Mouse (Mus musculus) liver, embryonic 11.5 days (tissue): ENCODE results near the gene Pcgf5. TPM values are rescaled to one million over a fixed set of nuclear protein-coding genes. Genes with fewer than 3 reads are reported as not detected.

Source experiments
- ATAC-seq: fragments of 200-750 bp; cut with Nextera tagmentation; replicated peaks from 2 replicates; pipeline ENCODE4 v1.8.0; 2017; ENCODE audit warnings: moderate number of reproducible peaks, mild to moderate bottlenecking, moderate TSS enrichment, moderate library complexity; ENCODE audit not compliant: low FRiP score
- DNase-seq: peaks from one replicate; pipeline ENCODE4 v3.0.0-alpha.2; 2017; ENCODE audit warnings: low spot score
- H3K27ac ChIP-seq: fragments of 300-500 bp; sonication (generic); 2 replicates; pipeline ENCODE4 v1.5.1; 2014; ENCODE audit warnings: mild to moderate bottlenecking, low read depth, low read length, control low read depth
- H3K27me3 ChIP-seq: fragments of 300-500 bp; sonication (generic); replicated peaks from 2 replicates; pipeline ENCODE4 v1.6.1; 2014; ENCODE audit warnings: low read length, mixed read lengths; ENCODE audit not compliant: control insufficient read depth, insufficient read depth
- H3K36me3 ChIP-seq: fragments of 300-500 bp; sonication (generic); 2 replicates; pipeline ENCODE4 v1.6.1; 2014; ENCODE audit warnings: mild to moderate bottlenecking, low read length, moderate library complexity, mixed read lengths; ENCODE audit not compliant: control insufficient read depth, insufficient read depth
- H3K4me1 ChIP-seq: fragments of 300-500 bp; sonication (generic); replicated peaks from 2 replicates; pipeline ENCODE4 v1.6.1; 2014; ENCODE audit warnings: low read length, mixed read lengths; ENCODE audit not compliant: control insufficient read depth, insufficient read depth
- H3K4me2 ChIP-seq: fragments of 300-500 bp; sonication (generic); 2 replicates; pipeline ENCODE4 v1.6.1; 2014; ENCODE audit warnings: mild to moderate bottlenecking, control low read depth, moderate library complexity
- H3K4me3 ChIP-seq: fragments of 300-500 bp; sonication (generic); 2 replicates; pipeline ENCODE4 v1.5.1; 2014; ENCODE audit warnings: low read depth, low read length, control low read depth
- H3K9ac ChIP-seq: fragments of 300-500 bp; sonication (generic); 2 replicates; pipeline ENCODE4 v1.6.1; 2014; ENCODE audit warnings: low read depth, low read length, control low read depth
- H3K9me3 ChIP-seq: fragments of 300-500 bp; sonication (generic); 2 replicates; pipeline ENCODE4 v1.6.1; 2016; ENCODE audit warnings: low read length, inconsistent platforms, mixed read lengths; ENCODE audit not compliant: control insufficient read depth
- WGBS: fragments of 180-500 bp; shearing (Covaris S2); extraction: QIAGEN DNeasy Blood & Tissue Kit; methylation state at CpG from one replicate; pipeline ENCODE4 v1.1.7; 2014; 5-methylcytosine and 5-hydroxymethylcytosine counted together
- polyA plus RNA-seq: library from polyadenylated mRNA; unstranded; fragments of >200 nt; fragmentation: Nextera tagmentation; extraction: Ambion mirVana; gene quantifications from 2 replicates; pipeline ENCODE4 v1.2.1, GENCODE M21; 2014

Gene Pcgf5
- polyA plus RNA-seq, 1 experiment from 2014 or later, result 16.6 TPM

DNA sequence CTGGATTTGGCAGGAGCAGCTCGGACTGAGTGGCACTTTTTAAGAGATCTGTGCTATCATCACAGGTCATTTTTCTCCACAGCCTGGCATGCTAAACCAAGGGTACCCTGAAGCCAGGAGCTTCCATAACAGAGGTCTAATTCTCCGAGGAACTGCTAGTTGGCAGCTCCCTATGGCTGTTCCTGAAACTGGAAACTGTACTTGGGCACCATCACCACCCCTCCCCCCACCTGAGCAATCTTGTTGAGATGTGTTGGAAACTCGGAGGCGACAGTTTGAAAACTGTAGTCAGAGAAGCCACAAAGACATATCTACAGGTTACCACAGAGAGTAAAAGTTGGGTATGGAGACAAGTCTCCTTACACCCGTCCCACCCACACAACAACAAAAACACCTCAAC is 129.6 kb downstream of the Pcgf5 start:
- H3K4me2 ChIP-seq, result peak overlapping the region; percentile 20; the same call in 1 of the 2 replicates

DNA sequence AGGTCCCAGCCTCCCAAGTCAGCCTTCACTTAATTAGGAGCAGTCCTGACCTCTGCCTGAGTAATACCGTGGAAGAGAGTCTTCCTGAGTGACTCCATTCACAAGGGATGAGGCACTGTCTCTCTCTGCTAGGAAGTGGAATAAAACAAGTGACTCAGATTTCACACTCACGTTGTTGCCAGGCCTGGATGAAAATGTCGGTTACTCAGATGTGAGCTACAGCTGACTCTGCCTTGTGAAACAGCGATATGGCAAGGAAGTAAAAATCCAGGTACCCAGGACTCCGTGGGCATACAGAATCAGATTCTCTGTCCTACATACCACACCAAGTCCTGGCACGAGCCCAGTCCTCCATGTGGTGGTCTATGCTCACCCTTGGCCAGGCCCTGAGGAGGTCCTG is 142.8 kb downstream of the Pcgf5 start:
- no peak for DNase-seq

More for the DNA sequence above, 129.6 kb downstream of the Pcgf5 start:
- no peaks in the 10 kb centered on the region for H3K9me3 ChIP-seq
- DNase-seq (no peak), ATAC-seq (no peak)
- H3K36me3 ChIP-seq, result no peaks in the 10 kb centered on the region
- H3K27me3 ChIP-seq, result no peaks in the 10 kb centered on the region
- H3K4me1 ChIP-seq, result no peaks in the 10 kb centered on the region
- no peak overlapping the region for H3K9ac ChIP-seq
- H3K27ac ChIP-seq, result no peak overlapping the region
- H3K4me3 ChIP-seq, result no peak overlapping the region
- WGBS, result 51% methylated on average over 5 of the region's 5 CpGs

GRCm38 (mm10) chr19:36495555-36495954 is 147.4 kb downstream of the Pcgf5 start:
- Histone ChIP-seq H3K9me3 (no peaks in the 10 kb centered on the region), H3K4me2 (no peak overlapping the region), H3K27me3 (no peaks in the 10 kb centered on the region), H3K27ac (no peak overlapping the region), H3K4me1 (no peaks in the 10 kb centered on the region), H3K36me3 (no peaks in the 10 kb centered on the region), H3K4me3 (no peak overlapping the region), H3K9ac (no peak overlapping the region)
- ATAC-seq (no peak), DNase-seq (no peak)
- 33% methylated on average over 3 of the region's 3 CpGs for WGBS

More for the DNA sequence above, 142.8 kb downstream of the Pcgf5 start:
- Histone ChIP-seq H3K9me3 (peaks cover 5% of the 10 kb centered on the region; the same call in 1 of the 2 replicates), H3K4me1 (no peaks in the 10 kb centered on the region), H3K4me3 (no peak overlapping the region), H3K9ac (no peak overlapping the region), H3K27me3 (no peaks in the 10 kb centered on the region), H3K27ac (no peak overlapping the region), H3K4me2 (no peak overlapping the region), H3K36me3 (no peaks in the 10 kb centered on the region)
- no peak for ATAC-seq
- 76% methylated on average over 6 of the region's 6 CpGs for WGBS

- no peak overlapping the region for H3K4me2 ChIP-seq
- no peak overlapping the region for H3K9ac ChIP-seq
- H3K27ac ChIP-seq, result no peak overlapping the region
- H3K4me1 ChIP-seq, result no peaks in the 10 kb centered on the region
- DNase-seq (no peak), ATAC-seq (no peak)
- H3K27me3 ChIP-seq, result no peaks in the 10 kb centered on the region
- no peaks in the 10 kb centered on the region for H3K9me3 ChIP-seq
- H3K36me3 ChIP-seq, result no peaks in the 10 kb centered on the region
- WGBS, result 72% methylated on average over 4 of the region's 4 CpGs
- H3K4me3 ChIP-seq, result no peak overlapping the region
Measured at GRCm38 (mm10) chr19:36496532-36496931, 148.4 kb downstream of the Pcgf5 start.

GRCm38 (mm10) chr19:36497067-36497466 is 149.0 kb downstream of the Pcgf5 start:
- WGBS, result 73% methylated on average over 4 of the region's 4 CpGs
- Histone ChIP-seq H3K4me2 (no peak overlapping the region), H3K9me3 (no peaks in the 10 kb centered on the region), H3K4me1 (no peaks in the 10 kb centered on the region), H3K4me3 (no peak overlapping the region), H3K27ac (no peak overlapping the region), H3K27me3 (no peaks in the 10 kb centered on the region), H3K36me3 (no peaks in the 10 kb centered on the region), H3K9ac (no peak overlapping the region)
- DNase-seq (no peak), ATAC-seq (no peak)

GRCm38 (mm10) chr19:36497744-36498143 is 149.6 kb downstream of the Pcgf5 start:
- Histone ChIP-seq H3K9me3 (no peaks in the 10 kb centered on the region), H3K27me3 (no peaks in the 10 kb centered on the region), H3K4me1 (no peaks in the 10 kb centered on the region), H3K4me2 (no peak overlapping the region), H3K27ac (no peak overlapping the region), H3K36me3 (no peaks in the 10 kb centered on the region), H3K4me3 (no peak overlapping the region), H3K9ac (no peak overlapping the region)
- WGBS, result 69% methylated on average over 5 of the region's 5 CpGs
- no peak for ATAC-seq
- DNase-seq, result no peak

DNA sequence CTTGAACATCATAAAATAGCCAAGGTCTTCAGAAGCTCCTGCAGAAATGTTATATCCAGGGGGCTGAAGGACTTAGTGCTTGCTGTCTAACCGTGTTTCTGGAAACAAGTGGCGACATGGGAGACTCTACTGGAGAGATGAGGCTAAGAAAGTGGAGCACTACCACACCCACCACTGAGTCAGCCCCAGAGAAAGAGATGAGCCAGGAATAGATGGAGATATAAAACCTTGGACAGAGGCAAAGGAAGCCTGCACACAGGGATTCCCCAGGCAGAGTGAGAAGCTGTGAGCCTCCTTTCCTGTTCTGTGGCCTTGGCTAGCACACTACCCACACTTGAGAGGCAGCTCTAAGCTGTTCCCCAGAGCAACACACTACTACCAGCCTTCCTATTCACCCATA is 156.6 kb downstream of the Pcgf5 start:
- Histone ChIP-seq H3K9ac (no peak overlapping the region), H3K4me2 (no peak overlapping the region), H3K4me3 (no peak overlapping the region), H3K27me3 (no peaks in the 10 kb centered on the region), H3K9me3 (no peaks in the 10 kb centered on the region), H3K27ac (no peak overlapping the region), H3K36me3 (no peaks in the 10 kb centered on the region), H3K4me1 (no peaks in the 10 kb centered on the region)
- ATAC-seq (no peak), DNase-seq (no peak)
- WGBS, result 79% methylated on average over 2 of the region's 2 CpGs

Other genes starting within 250 kb of the Pcgf5 start
- 2.1 and 5.6 TPM in 2 replicates for gene Ankrd1, start 228.2 kb upstream of the Pcgf5 start, polyA plus RNA-seq
- gene Hectd2, start 206.3 kb downstream of the Pcgf5 start, polyA plus RNA-seq, result 1.3 TPM in 2 replicates